Mouse (Mus musculus) limb, embryonic 14.5 days (tissue): ENCODE data around the gene Marveld1. TPM values are rescaled to one million over a fixed set of nuclear protein-coding genes. Genes with fewer than 3 reads are reported as not detected.

Experiments
- ATAC-seq: fragments of 200-750 bp; cut with Nextera tagmentation; 2 replicates; pipeline ENCODE4 v1.8.0; 2017; ENCODE audit warnings: low read depth, moderate number of reproducible peaks, moderate TSS enrichment; ENCODE audit not compliant: low FRiP score
- DNase-seq: peaks from one replicate; pipeline ENCODE4 v3.0.0-alpha.2; 2015; ENCODE audit warnings: low spot score
- H3K27ac ChIP-seq: fragments of 300-500 bp; sonication (generic); replicated peaks from 2 replicates; pipeline ENCODE4 v1.5.1; 2014; ENCODE audit warnings: low read depth, mild to moderate bottlenecking, low read length, moderate library complexity, mixed read lengths
- H3K27me3 ChIP-seq: fragments of 300-500 bp; sonication (generic); 2 replicates; pipeline ENCODE4 v1.6.1; 2014; ENCODE audit warnings: low read length, mixed read lengths; ENCODE audit not compliant: control insufficient read depth, insufficient read depth
- H3K36me3 ChIP-seq: fragments of 300-500 bp; sonication (generic); 2 replicates; pipeline ENCODE4 v1.6.1; 2014; ENCODE audit warnings: mild to moderate bottlenecking, low read length, moderate library complexity, mixed read lengths; ENCODE audit not compliant: control insufficient read depth, insufficient read depth
- H3K4me1 ChIP-seq: fragments of 300-500 bp; sonication (generic); 2 replicates; pipeline ENCODE4 v1.6.1; 2014; ENCODE audit warnings: antibody characterized with exemption, low read length, mixed read lengths; ENCODE audit not compliant: control insufficient read depth, insufficient read depth
- H3K4me2 ChIP-seq: fragments of 300-500 bp; sonication (generic); replicated peaks from 2 replicates; pipeline ENCODE4 v1.6.1; 2014; ENCODE audit warnings: low read depth, mild to moderate bottlenecking, low read length, moderate library complexity; ENCODE audit not compliant: severe bottlenecking
- H3K4me3 ChIP-seq: fragments of 300-500 bp; sonication (generic); replicated peaks from 2 replicates; pipeline ENCODE4 v1.5.1; 2014; ENCODE audit warnings: low read length
- H3K9ac ChIP-seq: fragments of 300-500 bp; sonication (generic); 2 replicates; pipeline ENCODE4 v1.6.1; 2014; ENCODE audit warnings: mild to moderate bottlenecking, low read depth, low read length, moderate library complexity; ENCODE audit not compliant: severe bottlenecking
- H3K9me3 ChIP-seq: fragments of 300-500 bp; sonication (generic); 2 replicates; pipeline ENCODE4 v1.6.1; 2016; ENCODE audit warnings: low read length; ENCODE audit not compliant: control insufficient read depth
- POLR2A ChIP-seq: fragments of 200-500 bp; IDR thresholded peaks from 2 replicates; pipeline ENCODE4 v1.8.0; 2012; ENCODE audit warnings: inconsistent platforms, mild to moderate bottlenecking, moderate library complexity, borderline replicate concordance; ENCODE audit not compliant: insufficient read depth, insufficient read length; ENCODE audit errors: extremely low read depth
- WGBS: fragments of 180-500 bp; shearing (Covaris S2); extraction: QIAGEN DNeasy Blood & Tissue Kit; methylation state at CpG from one replicate; pipeline ENCODE4 v1.1.7; 2014; 5-methylcytosine and 5-hydroxymethylcytosine counted together
- polyA plus RNA-seq, 2 experiments: library from polyadenylated mRNA; depleted of rRNA in 1 of 2; stranded (reverse) in 1 of 2; unstranded in 1 of 2; fragments of >200 nt; fragmentation: Nextera tagmentation in 1 of 2; extraction: Ambion mirVana in 1 of 2; gene quantifications; 2 replicates each; pipeline versions ENCODE4 v1.2.1 to v1.2.3; 2012 to 2014

Marveld1 gene
- polyA plus RNA-seq, 2 experiments: 25.4 to 105 TPM

GRCm38 (mm10) chr19:42196378-42196777 lies 49.2 kb downstream of the Marveld1 start:
- no peak for DNase-seq
- Histone ChIP-seq H3K4me1 (peaks cover 8% of the 10 kb centered on the region), H3K36me3 (peaks cover under 1% of the 10 kb centered on the region), H3K4me3 (no peak overlapping the region), H3K27ac (no peak overlapping the region), H3K9ac (no peak overlapping the region), H3K9me3 (no peaks in the 10 kb centered on the region), H3K4me2 (no peak overlapping the region), H3K27me3 (peaks cover 33% of the 10 kb centered on the region)
- 47% methylated on average over 4 of the region's 4 CpGs for whole genome bisulfite sequencing
- no peak for ATAC-seq
- no peak for TF ChIP-seq POLR2A

GRCm38 (mm10) chr19:42197066-42197465 lies 49.9 kb downstream of the Marveld1 start:
- DNase-seq (no peak), ATAC-seq (no peak)
- H3K27ac ChIP-seq: no peak overlapping the region
- H3K27me3 ChIP-seq: peaks cover 40% of the 10 kb centered on the region
- 55% methylated on average over 4 of the region's 4 CpGs for WGBS
- H3K4me3 ChIP-seq: no peak overlapping the region
- no peaks in the 10 kb centered on the region for H3K9me3 ChIP-seq
- TF ChIP-seq POLR2A: no peak
- no peak overlapping the region for H3K4me2 ChIP-seq
- peaks cover 14% of the 10 kb centered on the region for H3K4me1 ChIP-seq
- H3K9ac ChIP-seq: no peak overlapping the region
- H3K36me3 ChIP-seq: no peaks in the 10 kb centered on the region

GRCm38 (mm10) chr19:42198026-42198425 lies 50.8 kb downstream of the Marveld1 start:
- H3K27me3 ChIP-seq: peaks cover 50% of the 10 kb centered on the region

More at GRCm38 (mm10) chr19:42198026-42198425, 50.8 kb downstream of the Marveld1 start:
- no peak overlapping the region for H3K27ac ChIP-seq
- no peak for TF ChIP-seq POLR2A
- H3K4me1 ChIP-seq: peaks cover 15% of the 10 kb centered on the region
- DNase-seq (no peak), ATAC-seq (no peak)
- no peak overlapping the region for H3K9ac ChIP-seq
- WGBS: 54% methylated on average over 11 of the region's 11 CpGs
- no peak overlapping the region for H3K4me2 ChIP-seq
- no peak overlapping the region for H3K4me3 ChIP-seq
- no peaks in the 10 kb centered on the region for H3K36me3 ChIP-seq
- no peaks in the 10 kb centered on the region for H3K9me3 ChIP-seq

Other genes with a start within 250 kb of the Marveld1 start
- gene Pgam1, start 235.5 kb upstream of the Marveld1 start, polyA plus RNA-seq (2012; rRNA removed): 465 and 490 TPM in 2 replicates
- 543 and 562 TPM in 2 replicates for gene Pgam1, start 235.5 kb upstream of the Marveld1 start, polyA plus RNA-seq (2014; fragmentation: Nextera tagmentation; extraction: Ambion mirVana)
- gene Exosc1, start 214.0 kb upstream of the Marveld1 start, polyA plus RNA-seq (2012; rRNA removed): 35.9 and 40.1 TPM in 2 replicates
- 74.9 and 76.1 TPM in 2 replicates for gene Exosc1, start 214.0 kb upstream of the Marveld1 start, polyA plus RNA-seq (2014; fragmentation: Nextera tagmentation; extraction: Ambion mirVana)
- 114 and 146 TPM in 2 replicates for gene Zdhhc16, start 213.9 kb upstream of the Marveld1 start, polyA plus RNA-seq (2012; rRNA removed)
- gene Zdhhc16, start 213.9 kb upstream of the Marveld1 start, polyA plus RNA-seq (2014; fragmentation: Nextera tagmentation; extraction: Ambion mirVana): 76.1 and 79.2 TPM in 2 replicates
- gene Mms19, start 166.2 kb upstream of the Marveld1 start, polyA plus RNA-seq (2012; rRNA removed): 83.7 and 102 TPM in 2 replicates
- gene Mms19, start 166.2 kb upstream of the Marveld1 start, polyA plus RNA-seq (2014; fragmentation: Nextera tagmentation; extraction: Ambion mirVana): 30.0 and 36.1 TPM in 2 replicates
- gene Ubtd1, start 165.6 kb upstream of the Marveld1 start, polyA plus RNA-seq (2012; rRNA removed): 38.9 and 50.1 TPM in 2 replicates
- gene Ubtd1, start 165.6 kb upstream of the Marveld1 start, polyA plus RNA-seq (2014; fragmentation: Nextera tagmentation; extraction: Ambion mirVana): 19.4 and 19.7 TPM in 2 replicates
- 0.58 and 0.96 TPM in 2 replicates for gene Ankrd2, start 111.4 kb upstream of the Marveld1 start, polyA plus RNA-seq (2012; rRNA removed)
- 0.66 and 1.5 TPM in 2 replicates for gene Ankrd2, start 111.4 kb upstream of the Marveld1 start, polyA plus RNA-seq (2014; fragmentation: Nextera tagmentation; extraction: Ambion mirVana)
- 3.5 and 3.7 TPM in 2 replicates for gene Hoga1, start 101.8 kb upstream of the Marveld1 start, polyA plus RNA-seq (2012; rRNA removed)
- gene Hoga1, start 101.8 kb upstream of the Marveld1 start, polyA plus RNA-seq (2014; fragmentation: Nextera tagmentation; extraction: Ambion mirVana): 2.0 and 2.4 TPM in 2 replicates
- 0.34 and 0.49 TPM in 2 replicates for gene 4933411K16Rik, start 95.2 kb upstream of the Marveld1 start, polyA plus RNA-seq (2012; rRNA removed)
- 0.33 TPM in 1 of 2 replicates, not detected in the other for gene 4933411K16Rik, start 95.2 kb upstream of the Marveld1 start, polyA plus RNA-seq (2014; fragmentation: Nextera tagmentation; extraction: Ambion mirVana)
- 22.8 and 25.8 TPM in 2 replicates for gene Morn4, start 61.0 kb upstream of the Marveld1 start, polyA plus RNA-seq (2012; rRNA removed)
- gene Morn4, start 61.0 kb upstream of the Marveld1 start, polyA plus RNA-seq (2014; fragmentation: Nextera tagmentation; extraction: Ambion mirVana): 20.0 and 25.5 TPM in 2 replicates
- 34.4 and 38.1 TPM in 2 replicates for gene Pi4k2a, start 56.9 kb upstream of the Marveld1 start, polyA plus RNA-seq (2012; rRNA removed)
- gene Pi4k2a, start 56.9 kb upstream of the Marveld1 start, polyA plus RNA-seq (2014; fragmentation: Nextera tagmentation; extraction: Ambion mirVana): 29.9 and 32.8 TPM in 2 replicates
- gene Avpi1, start 18.3 kb upstream of the Marveld1 start, polyA plus RNA-seq (2012; rRNA removed): 16.5 and 17.6 TPM in 2 replicates
- gene Avpi1, start 18.3 kb upstream of the Marveld1 start, polyA plus RNA-seq (2014; fragmentation: Nextera tagmentation; extraction: Ambion mirVana): 34.2 and 34.8 TPM in 2 replicates
- 47.4 and 58.6 TPM in 2 replicates for gene Zfyve27, start 16.6 kb downstream of the Marveld1 start, polyA plus RNA-seq (2012; rRNA removed)
- gene Zfyve27, start 16.6 kb downstream of the Marveld1 start, polyA plus RNA-seq (2014; fragmentation: Nextera tagmentation; extraction: Ambion mirVana): 13.1 and 16.5 TPM in 2 replicates
- 7.2 and 8.7 TPM in 2 replicates for gene Sfrp5, start 54.9 kb downstream of the Marveld1 start, polyA plus RNA-seq (2012; rRNA removed)
- gene Sfrp5, start 54.9 kb downstream of the Marveld1 start, polyA plus RNA-seq (2014; fragmentation: Nextera tagmentation; extraction: Ambion mirVana): 5.1 and 5.4 TPM in 2 replicates
- 0.06 and 0.11 TPM in 2 replicates for gene Golga7b, start 100.2 kb downstream of the Marveld1 start, polyA plus RNA-seq (2012; rRNA removed)
- not detected in 2 replicates for gene Golga7b, start 100.2 kb downstream of the Marveld1 start, polyA plus RNA-seq (2014; fragmentation: Nextera tagmentation; extraction: Ambion mirVana)